Mouse (Mus musculus): Measurements from ENCODE around the gene Zfp704.

DNA sequence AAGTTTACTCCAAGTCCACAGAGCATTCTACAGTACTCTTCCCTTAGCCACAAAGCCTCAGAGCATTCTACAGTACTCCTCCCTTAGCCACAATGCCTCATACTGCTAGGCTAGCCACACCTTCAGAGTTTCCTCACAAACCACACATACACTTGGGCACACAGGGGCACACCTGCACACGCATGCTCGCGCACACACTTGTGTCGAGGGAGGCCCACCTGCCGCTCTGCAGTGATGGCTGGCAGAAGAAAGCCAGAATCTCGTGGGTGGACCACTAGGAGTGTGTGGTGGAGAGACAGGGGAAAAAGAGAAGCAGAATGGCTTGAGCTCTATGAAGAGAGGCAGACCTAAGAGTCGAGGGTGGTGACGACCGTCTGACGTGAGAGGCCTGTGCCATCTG lies 97.7 kb downstream of the Zfp704 start:
- TF ChIP-seq TCF3 (IDR thresholded peaks at IDR 0.05; ENCODE audit: insufficient read length, low read depth) (peak; percentile 20), POLR2A (IDR thresholded peaks at IDR 0.05; ENCODE audit: insufficient read length, low read depth) (no peak), SRF (IDR thresholded peaks at IDR 0.05; ENCODE audit: control insufficient read depth, insufficient read length, low read depth) (no peak), CEBPB (IDR thresholded peaks at IDR 0.05; ENCODE audit: insufficient read depth, poor library complexity, severe bottlenecking) (no peak)
